Mouse (Mus musculus) CD8-positive naive resting alpha-beta T cell, adult 2 months (primary cell): ENCODE measurements at regions not wholly inside any gene's neighbourhood (a gene's known extent, or its start where the extent isn't known, plus 50 kb on each side); places are given as distances from the start of the nearest gene placed in this dataset.
"Not testable (repeated sequence)": the region's sequence is repeated elsewhere in the genome, so short reads cannot be mapped to it uniquely, and the experiment has no call there.

Experiments used
- DNase-seq, 2 experiments: peaks; one replicate each; pipeline ENCODE4 v3.0.0; 2022; ENCODE audit warnings: low read depth in 2 of 2, low spot score in 2 of 2

DNA sequence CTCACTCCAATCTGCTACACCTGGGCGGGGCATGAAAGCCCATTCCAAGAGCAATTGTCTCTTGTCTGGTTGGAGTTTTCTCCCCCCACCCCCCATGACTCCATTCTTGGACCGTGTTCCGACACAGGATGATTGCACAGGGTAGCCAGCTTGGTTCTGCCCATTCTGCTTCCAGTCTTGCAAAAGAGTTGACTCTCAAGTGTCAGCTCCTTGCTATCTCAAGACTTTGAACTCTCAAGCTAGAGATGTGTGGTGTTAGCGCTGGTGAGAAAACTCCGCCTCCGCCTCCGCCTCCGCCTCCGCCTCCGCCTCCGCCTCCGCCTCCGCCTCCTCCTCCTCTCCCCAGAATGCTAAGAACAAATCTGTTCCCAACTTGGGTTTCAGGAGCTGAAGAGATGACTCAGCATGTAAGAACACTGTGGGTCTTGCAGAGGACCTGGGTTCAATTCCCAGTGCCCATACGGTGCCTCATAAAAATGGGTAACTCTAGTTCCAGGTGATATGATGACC is 135.1 kb downstream of the Bcat1 start:
- no peak for DNase-seq

DNA sequence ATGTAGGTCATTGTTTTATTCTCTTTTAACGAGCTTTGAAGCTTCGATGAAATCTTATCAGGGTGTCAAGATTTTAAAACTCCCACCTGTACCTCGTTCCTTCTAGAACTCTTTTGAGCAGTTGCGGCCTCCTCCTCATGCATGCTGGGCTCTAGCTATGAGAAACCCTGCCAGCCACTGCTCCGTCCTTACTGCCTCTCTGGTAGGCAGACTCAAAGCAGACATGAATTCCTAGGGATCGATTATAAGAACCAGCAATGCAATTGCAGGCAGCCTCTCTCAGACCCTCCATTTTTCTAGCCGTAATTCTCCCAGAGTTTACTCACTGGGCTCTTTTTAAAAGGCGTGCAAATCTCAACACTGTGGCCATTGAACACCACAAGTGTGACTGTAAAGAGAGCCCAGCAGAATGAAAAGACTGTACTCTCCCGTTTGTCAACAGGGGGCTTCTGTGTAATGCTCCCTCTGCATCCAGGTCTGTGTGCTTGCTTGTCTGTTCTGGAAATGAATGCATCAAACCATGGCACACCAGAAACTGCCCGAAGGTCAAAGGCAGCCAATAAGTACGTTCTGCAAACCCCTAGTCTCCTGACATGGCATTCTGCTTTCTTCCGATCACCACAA is 137.3 kb downstream of the Bcat1 start:
- no peak for DNase-seq

GRCm38 (mm10) chr6:144937211-144937610 is 138.8 kb downstream of the Bcat1 start:
- no peak for DNase-seq

DNA sequence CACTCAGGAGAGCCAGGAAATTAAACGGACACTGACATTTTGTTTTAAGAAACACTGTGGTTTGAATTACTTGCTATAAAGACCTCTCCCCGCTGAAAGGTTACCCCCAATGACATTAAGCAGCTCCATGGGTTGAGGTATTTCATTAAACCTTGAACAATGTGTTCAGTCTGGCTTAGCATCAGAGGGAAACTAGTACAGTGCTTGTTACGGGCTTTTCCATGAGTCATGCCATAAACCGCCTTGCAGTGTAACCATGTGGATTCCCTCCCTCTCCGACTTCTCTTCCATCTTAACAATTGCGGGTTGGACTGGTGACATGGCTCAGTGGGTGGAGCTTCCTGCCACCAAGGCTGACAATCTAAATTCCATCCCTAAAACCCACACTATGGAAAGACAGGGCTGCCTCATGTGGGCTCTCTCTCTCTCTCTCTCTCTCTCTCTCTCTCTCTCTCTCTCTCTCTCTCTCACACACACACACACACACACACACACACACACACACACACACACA is 142.2 kb downstream of the Bcat1 start:
- DNase-seq: no peak

DNA sequence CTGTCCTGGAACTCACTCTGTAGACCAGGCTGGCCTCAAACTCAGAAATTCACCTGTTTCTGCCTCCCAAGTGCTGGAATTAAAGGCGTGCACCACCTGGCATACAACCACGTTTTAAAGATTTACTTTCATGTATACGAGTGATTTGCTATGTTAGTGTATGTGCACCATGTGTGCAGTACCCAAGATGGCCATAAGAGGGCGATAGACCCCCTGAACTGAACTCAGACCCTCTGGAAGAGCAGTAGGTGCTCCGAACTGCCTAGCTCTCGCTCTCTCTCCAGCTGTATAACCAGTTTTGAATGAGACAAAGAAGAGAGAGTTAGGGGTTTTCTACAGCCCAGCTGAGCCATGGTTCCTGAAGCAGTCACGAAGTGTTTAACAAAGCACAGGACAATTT is 143.6 kb downstream of the Bcat1 start:
- DNase-seq: no peak

GRCm38 (mm10) chr6:144929959-144930358 is 146.0 kb downstream of the Bcat1 start:
- DNase-seq: no peak

DNA sequence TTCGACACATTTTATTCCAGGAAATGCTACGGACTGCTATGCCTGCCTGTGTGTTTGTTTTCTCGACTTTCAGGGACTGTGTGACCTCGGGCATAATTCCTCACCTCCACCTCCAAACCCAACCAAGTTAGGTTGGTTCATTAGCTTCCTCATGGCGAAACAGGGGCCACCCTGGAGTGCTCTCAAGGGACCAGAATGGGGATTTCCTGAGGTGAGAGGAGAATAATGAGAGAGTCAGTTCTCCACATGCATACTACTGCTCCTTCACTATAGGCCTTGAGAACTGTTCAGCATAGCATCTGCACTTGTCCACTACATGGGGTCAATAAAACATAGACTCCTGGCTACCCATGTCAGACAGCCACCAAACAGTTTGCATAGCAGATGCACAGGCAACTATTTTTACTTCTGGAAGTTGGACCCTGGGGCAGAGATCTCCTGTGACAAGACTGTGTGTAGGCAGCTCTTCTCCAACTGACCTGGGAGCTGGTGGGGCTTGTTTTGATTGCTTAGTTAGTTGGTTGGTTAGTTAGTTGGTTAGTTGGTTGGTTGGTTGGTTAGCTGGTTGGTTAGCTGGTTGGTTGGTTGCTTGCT is 146.6 kb downstream of the Bcat1 start:
- no peak for DNase-seq

DNA sequence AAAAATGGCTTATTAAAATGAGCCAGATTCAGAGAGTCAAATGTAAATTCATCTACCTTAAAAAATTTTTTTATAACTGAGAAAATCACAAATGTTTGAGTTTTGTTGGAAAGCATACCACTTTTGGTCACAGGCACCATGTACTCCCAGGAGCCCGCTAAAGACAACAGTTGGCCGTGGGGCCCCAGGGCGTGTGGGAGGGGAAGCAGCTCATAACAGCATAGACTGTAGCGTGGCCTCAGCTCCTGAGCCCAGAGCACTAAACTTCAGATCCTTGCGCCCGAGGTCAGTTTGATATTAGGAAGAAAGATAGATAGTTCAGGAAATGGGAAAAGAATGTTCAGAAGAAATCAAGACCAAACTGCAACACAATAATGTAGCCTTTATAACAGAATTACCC is 145.8 kb upstream of the Sox5 start:
- no peak for DNase-seq

GRCm38 (mm10) chr6:144922762-144923161 is 141.0 kb upstream of the Sox5 start:
- DNase-seq: peak; percentile 4 to 32

GRCm38 (mm10) chr6:144919750-144920149 is 138.0 kb upstream of the Sox5 start:
- peak in 1 of 2 experiments; percentile 3 for DNase-seq

DNA sequence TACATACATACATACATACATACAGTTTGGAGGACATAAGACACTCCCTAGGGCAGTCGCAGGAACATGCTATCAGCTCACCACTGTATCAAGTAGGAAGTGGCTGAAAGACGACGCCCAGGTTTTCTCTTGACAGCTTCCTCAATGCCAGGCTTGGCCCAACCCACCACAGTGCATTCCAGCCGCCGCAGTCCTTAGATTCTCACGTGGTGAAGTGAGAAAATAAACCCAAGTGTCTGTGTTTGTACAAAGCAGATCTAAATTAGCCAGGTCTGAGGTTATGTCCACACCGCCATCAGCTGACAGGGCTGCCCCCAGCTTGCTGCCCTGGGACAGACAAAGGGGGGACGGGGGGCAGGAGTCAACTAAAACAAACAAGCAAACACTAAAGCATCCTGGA is 135.4 kb upstream of the Sox5 start:
- DNase-seq: no peak

GRCm38 (mm10) chr6:144911781-144912180 is 130.0 kb upstream of the Sox5 start:
- DNase-seq: no peak

DNA sequence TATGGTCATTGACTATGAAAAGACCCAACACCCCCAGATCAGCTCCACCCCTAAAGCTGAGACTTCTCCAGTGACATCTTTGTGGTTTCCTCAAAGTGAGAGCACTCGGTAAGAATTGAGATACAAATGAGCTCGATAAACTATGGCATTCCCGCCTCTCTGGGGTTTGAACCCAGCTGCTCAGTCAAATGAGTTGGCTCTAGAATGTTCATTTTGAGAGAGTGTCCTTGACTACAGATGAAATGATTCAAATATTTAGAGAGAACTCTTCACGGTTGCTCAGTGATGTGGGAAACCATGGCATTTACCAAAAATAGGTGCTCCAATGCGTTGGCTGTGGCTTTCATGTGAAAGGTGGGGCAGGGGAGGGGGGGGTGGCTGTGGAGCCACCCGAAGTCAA is 128.6 kb upstream of the Sox5 start:
- DNase-seq: no peak

DNA sequence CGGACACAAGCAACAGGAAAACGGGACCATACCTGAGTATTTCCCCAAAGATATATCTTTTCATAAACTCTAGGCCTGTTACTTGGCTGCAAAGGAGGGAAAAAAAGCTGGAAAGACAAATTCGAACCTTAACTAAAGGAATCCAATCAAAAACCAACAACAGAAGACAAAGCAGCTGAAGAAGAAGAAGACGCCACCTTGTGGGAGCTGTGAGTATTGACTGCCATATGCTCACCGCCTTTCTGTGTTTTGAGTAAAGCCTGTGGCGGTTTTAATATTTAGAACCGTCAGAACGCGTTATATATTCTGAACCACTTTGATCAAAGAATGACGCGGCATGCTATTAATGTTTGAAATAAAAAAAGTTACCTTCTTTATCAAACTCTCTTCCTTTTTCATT is 126.9 kb upstream of the Sox5 start:
- peak in 1 of 2 experiments; percentile 9 for DNase-seq

DNA sequence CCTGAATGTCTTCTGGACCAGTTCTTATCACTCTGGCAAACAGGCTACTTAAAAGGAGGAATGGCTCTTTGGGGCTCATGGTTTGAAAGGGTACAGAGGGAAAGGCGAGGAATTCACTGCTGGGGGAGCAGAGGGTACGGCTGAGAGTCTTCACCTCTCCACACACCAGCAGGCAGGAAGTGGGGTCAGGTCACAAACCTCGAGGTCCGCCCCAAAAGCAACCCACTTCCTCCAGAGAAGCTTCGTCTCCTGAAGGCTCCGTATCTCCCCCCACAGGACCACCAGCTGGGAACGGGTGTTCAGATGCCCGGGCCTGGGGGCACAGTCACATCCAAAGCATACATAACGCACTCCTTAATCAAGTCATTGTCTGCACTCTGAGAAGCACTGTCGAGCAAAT is 121.4 kb upstream of the Sox5 start:
- DNase-seq: peak; percentile 49 to 64

- DNase-seq: peak; percentile 80 to 81
Observed at GRCm38 (mm10) chr6:144902267-144902995, 120.7 kb upstream of the Sox5 start.

DNA sequence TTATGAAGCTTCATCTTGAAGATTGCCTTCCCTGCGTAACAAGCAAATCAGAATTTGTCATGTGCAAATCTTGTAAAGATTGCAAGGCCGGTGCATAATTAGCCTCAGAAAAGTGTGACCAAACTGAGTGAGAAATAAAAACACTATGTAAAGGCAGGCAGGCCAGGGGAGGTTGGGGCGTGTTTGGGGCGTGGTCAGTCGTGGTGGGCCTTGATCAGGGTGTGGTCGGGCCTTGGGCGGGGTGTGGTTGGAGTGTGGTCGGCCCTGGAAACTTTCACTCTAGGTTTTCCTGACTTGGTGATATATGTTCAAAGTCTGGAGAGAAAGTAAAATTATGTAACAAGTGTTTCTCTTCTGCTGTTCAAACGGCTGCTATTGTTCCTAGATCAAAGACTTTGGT is 120.0 kb upstream of the Sox5 start:
- peak; percentile 74 to 79 for DNase-seq

- DNase-seq: not testable (repeated sequence)
Observed at GRCm38 (mm10) chr6:144900858-144901257, 119.1 kb upstream of the Sox5 start.

GRCm38 (mm10) chr6:144897526-144897925 is 115.7 kb upstream of the Sox5 start:
- DNase-seq: no peak

DNA sequence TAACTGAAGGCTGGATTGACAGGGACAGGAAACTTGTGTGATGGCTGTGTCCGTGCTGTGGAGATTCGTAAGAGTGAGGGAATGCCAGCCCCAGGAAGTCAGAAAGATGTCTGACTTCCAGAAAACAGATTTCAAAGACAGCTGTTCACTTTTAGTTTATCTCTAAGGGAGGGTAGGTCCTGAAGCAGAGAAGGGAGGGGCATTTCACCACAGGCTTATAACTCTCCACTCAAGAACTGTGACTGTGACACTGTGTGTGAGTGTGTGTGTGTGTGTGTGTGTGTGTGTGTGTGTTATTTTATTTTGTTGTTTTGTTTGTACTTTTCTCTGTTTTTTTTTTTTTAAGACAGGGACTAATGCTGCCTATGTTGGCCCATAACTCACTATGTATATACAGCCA is 109.1 kb upstream of the Sox5 start:
- DNase-seq: no peak

GRCm38 (mm10) chr6:144890166-144890565 is 108.4 kb upstream of the Sox5 start:
- DNase-seq: no peak

DNA sequence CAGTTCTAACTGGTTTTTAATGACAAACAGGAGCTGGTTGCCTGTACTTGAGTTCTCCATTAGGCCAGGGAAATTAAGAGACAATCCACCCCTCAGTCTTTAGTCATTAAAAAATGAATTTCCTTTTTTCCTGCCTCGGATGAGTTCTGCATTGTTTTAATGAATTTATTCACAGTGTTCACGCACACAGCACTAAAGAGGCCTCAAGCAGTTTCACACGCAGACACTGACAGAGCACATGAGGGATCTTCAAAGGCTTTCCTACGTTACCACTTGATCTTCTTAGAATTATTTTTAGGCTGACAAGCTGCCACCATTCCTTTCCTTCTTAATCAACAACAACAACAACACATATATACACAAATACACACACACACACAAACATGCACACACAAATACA is 101.3 kb upstream of the Sox5 start:
- no peak for DNase-seq
